Mouse (Mus musculus) thymus, postnatal 4 days (tissue): ENCODE results near the gene Zfp969.
"Not testable (repeated sequence)": the region's sequence is repeated elsewhere in the genome, so short reads cannot be mapped to it uniquely, and the experiment has no call there.

Source experiments
- DNase-seq: peaks from one replicate; pipeline ENCODE4 v3.0.0; 2021

Zfp969 gene

DNA sequence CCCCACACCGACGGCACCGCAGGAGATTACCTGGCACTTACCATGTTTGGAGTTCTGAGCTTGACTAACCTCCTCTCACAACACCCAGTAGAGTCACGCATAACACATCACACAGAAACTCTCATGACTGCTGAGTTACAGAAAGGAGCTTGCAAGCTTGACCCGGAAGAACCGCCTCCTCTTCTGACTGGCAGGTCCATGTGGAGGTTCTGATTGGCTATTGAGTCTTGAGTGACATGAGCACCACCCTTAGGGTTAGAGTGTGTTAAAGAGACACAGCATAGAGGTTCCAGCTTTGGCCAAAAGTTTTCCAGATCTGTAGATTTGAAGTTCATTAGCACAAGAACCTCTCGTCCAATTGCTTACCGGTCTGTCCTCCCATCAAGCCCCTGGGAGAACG lies at the start of gene Zfp969:
TSS of gene Zfp969 (minus strand) at position 101 of the 400 bp plus-strand sequence.
- DNase-seq: not testable (repeated sequence)

DNA sequence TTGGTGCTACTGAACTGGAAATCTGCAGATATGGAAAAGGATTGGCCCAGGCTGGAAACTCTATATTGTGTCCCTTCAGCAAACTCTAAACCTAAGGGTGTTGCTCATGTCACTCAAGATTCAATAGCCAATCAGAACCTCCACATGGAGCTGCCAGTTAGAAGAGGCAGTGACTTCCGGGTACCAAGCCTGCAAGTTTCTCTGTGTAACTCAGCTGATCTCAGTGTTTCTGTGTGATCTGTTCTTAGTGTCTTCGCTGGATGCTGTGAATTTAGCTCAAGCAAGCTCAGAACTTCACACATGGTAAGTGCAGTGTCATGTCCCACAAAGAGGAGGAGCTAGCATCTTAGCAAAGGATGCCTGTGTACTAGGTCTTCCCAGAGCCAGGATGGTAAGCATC lies 37.8 kb upstream of the Zfp969 start, which contains the start of gene Gm2007:
TSS of gene Gm2007 (plus strand) at position 301 of the 400 bp plus-strand sequence.
- not testable (repeated sequence) for DNase-seq

GRCm38 (mm10) chr2:175643678-175644077 lies 59.8 kb downstream of the Zfp969 start, which contains the start of gene Gm11007:
Gene Gm11007, plus strand, starts transcription at chr2:175643978.
- DNase-seq: not testable (repeated sequence)
